Mouse (Mus musculus) urinary bladder, postnatal 10 days (tissue): ENCODE data around the gene Tarbp1.
A peak's percentile ranks its signal among the peaks of the same experiment; 100 is the strongest.
"Not testable (repeated sequence)": the region's sequence is repeated elsewhere in the genome, so short reads cannot be mapped to it uniquely, and the experiment has no call there.

Source experiments
- DNase-seq: peaks from one replicate; pipeline ENCODE4 v3.0.0; 2022; ENCODE audit warnings: low spot score

Gene Tarbp1

GRCm38 (mm10) chr8:126494160-126495110 lies 19.6 kb upstream of the Tarbp1 start:
- no peak for DNase-seq

GRCm38 (mm10) chr8:126482938-126483337 lies 8.1 kb upstream of the Tarbp1 start:
- no peak for DNase-seq

DNA sequence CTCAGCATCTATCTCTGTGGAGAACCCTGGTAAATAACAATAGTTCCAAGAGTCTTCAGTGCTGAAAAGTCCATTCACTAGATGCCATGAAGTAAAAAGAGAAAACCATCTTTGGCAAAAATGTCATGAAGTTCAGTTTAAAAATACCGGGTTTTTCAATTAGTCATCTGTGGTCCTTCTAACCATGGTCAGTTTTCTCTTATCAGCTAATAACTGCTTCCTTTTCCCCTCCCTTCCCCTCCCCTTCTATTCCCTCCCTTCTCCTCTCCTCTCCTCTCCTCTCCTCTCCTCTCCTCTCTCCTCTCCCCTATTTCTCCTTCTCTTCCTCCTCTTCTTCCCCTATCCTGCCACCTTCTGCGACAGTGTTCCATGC lies 7.5 kb upstream of the Tarbp1 start:
- DNase-seq = no peak

GRCm38 (mm10) chr8:126481494-126482347 lies 6.9 kb upstream of the Tarbp1 start:
- no peak for DNase-seq

DNA sequence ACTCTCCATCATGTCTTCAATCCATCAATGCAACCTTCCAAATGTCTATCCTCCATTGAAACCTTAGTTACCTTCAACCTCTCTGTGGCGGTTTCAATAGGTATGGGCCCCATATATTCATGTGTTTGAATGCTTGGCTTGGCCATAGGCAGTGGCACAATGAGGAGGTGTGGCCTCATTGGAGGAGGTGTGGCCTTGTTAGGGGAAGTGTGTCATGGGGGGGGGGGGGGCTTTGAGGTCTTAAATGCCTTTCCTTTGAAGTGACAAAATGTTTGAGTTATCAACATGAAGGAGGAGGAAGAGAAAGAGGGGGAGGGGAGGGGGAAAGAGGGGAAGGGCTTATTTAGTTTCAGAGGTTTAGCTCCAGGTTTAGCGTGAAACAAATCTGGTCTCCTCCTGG lies 5.5 kb upstream of the Tarbp1 start:
- no peak for DNase-seq

GRCm38 (mm10) chr8:126478714-126479113 lies 3.8 kb upstream of the Tarbp1 start:
- no peak for DNase-seq

- not testable (repeated sequence) for DNase-seq
Observed at GRCm38 (mm10) chr8:126476151-126476855, 1.4 kb upstream of the Tarbp1 start.

GRCm38 (mm10) chr8:126475738-126476137 lies 873 bp upstream of the Tarbp1 start:
- not testable (repeated sequence) for DNase-seq

DNA sequence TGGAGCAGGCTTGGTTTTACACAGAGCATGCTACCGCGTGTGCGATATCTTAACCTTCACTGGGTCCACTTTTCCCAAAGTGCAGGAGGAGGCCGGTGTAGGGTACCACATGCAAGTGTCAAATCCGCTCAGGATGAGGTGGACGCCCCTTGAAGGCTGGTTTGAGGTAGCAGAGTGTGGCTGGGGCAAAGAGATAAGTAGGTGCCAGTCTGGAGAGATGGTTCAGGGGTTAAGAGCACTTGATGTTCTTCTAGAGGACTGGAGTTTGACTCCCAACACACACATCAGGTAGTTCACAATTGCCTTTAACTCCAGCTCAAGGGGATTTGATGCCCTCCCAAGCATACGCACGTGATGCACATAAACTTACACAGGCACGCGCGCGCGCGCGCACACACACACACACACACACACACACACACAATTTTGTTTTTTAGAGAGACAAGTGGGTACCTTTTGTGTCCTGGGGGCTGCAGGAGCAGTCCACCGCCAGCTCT lies 1.0 kb downstream of the Tarbp1 start:
- no peak for DNase-seq

GRCm38 (mm10) chr8:126464071-126464470 lies 10.8 kb downstream of the Tarbp1 start:
- no peak for DNase-seq

- no peak for DNase-seq
Observed at GRCm38 (mm10) chr8:126461735-126462134, 13.1 kb downstream of the Tarbp1 start.

GRCm38 (mm10) chr8:126460274-126460673 lies 14.6 kb downstream of the Tarbp1 start:
- no peak for DNase-seq

DNA sequence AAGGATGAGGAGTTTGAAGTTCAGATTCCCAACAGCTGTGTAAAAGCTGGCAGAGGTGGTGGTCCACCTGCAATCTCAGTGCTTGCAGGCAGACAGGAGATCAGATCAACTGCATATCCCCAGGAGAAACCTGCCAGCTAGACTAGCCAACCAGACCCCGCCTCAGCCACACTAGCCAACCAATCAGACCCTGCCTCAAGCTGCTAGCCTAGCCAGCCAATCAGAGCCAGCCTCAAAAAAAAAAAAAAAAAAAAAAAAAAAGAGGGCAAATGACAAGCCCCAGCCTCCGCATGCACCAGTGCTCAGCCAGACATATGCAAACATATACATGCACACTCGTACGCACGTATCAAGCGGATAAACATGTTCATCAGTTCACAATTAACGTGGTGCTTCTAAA lies 19.5 kb downstream of the Tarbp1 start:
- DNase-seq = no peak

- DNase-seq = no peak
Observed at GRCm38 (mm10) chr8:126451158-126451557, 23.7 kb downstream of the Tarbp1 start.

DNA sequence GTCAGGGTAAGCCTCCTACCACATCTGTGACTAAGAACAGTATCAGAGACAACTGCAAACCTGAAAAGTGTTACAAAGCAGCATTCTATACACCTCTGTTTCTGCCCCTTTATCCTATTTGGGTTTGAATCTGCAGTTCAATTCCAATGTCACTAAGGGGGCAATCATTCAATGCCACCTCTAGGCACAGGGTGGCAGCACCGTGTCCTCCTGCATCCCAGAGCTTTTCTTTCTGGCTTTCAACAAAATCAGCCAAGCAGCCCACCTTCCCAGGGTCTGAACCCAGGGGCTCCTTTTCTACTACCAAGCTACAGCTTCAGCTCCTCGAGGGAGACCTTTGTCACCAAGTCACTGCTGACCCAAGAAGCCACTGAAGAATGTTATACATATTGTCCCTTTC lies 35.9 kb downstream of the Tarbp1 start:
- DNase-seq = no peak

DNA sequence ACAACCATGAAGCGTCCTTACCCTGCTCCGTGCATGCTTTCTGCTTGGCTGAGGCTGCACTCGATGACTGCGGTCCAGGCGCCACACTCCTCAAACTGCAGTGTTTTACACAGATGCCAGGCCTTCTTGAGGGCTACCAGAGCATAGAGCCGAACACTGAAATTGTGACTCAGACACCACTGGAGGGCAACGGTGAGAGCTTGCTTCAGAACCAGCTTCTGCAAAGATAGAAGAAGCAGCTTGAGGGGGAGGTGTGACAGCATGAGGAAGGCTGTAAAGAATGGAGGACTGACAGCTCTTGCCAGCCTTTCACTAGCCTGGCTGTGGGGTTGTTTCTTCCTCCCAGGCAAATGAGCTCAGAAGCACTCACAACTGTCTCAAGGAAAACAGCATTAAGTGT lies 41.0 kb downstream of the Tarbp1 start:
- DNase-seq = no peak

GRCm38 (mm10) chr8:126429635-126430034 lies 45.2 kb downstream of the Tarbp1 start:
- no peak for DNase-seq

GRCm38 (mm10) chr8:126424946-126425345 lies 49.9 kb downstream of the Tarbp1 start:
- no peak for DNase-seq

DNA sequence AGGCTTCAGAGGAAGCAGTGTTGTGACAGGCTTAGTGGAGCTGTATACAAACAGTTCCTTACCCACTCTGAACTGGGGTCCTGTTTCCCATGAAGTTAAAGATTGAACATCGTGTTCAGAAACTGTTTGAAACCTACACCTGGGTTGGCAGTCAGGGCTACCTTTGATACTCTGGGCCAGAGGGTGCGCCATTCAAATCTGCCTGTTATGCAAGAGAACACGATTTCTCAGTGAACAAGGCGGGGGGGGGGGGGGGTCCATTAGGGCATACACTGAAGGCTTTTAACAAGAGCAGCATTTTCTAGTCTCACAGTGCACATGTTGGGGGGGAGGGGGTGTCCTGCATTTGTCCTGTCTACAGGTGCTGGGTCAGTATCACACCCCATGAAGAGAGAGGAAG lies 50.7 kb downstream of the Tarbp1 start:
- no peak for DNase-seq

DNA sequence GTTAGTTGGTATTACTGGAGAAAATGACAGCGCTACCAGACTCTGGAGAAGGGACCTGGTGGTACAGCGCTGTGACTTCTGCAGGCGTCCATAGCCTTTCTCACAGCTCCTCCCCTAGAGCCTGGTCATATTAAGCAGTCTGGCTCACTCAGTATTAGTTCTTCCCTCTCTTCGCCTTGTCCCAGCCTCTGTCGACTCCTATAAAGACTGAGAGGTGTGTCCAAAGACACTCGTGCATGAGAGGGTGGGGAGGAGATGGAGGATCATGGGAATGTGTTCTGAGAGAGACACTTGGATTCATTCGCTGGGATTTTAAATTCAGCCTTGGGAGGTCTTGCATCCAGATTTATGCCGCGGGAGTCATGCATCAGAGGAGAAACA lies 52.0 kb downstream of the Tarbp1 start:
- DNase-seq = no peak

DNA sequence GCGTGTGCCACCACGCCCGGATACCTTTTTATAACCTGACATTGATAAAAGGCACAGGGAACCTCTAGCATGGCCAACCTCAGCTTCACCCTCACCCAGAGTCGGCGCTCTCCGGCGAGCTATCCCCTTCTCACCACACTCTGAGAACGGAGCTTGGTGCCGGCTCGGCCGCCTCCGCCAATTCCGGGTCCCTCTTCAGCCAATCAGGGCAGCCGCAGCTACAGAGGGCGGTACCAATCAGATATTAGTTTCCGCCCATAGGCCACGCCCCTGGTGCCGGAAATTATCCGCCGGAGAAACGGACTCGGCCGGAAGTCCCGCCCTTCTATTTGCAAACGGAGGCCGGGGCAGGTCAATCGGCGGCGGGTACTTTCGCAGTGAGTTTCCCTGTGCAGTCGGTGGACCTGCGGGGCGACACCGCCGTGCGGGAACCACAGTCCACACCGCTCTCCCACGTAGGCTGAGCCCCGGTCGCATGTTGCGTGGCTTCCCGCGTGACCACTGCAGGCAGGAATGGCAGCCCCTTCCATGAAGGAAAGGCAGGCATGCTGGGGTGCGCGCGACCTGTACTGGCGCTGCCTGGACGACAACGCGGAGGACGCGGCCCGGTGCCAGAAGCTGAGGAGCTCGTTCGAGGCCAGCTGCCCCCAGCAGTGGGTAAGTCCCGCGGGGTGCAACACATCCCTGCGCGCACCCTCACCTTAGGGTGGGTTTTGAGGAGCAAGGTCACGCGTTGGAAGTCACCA lies 52.5 kb downstream of the Tarbp1 start, which contains the start of gene Coa6:
Gene Coa6, plus strand, starts transcription at position 342 of the 746 bp plus-strand sequence.
- peak; percentile 88 for DNase-seq
